Mouse (Mus musculus) left cerebral cortex, postnatal 10 days (tissue): ENCODE results near the gene Zfp398. TPM values are rescaled to one million over a fixed set of nuclear protein-coding genes. Genes with fewer than 3 reads are reported as not detected.

Source experiments
- DNase-seq, 2 experiments: peaks; one replicate each; pipeline ENCODE4 v3.0.0; 2021 to 2022; ENCODE audit warnings: low spot score in 2 of 2, mixed read lengths in 1 of 2; ENCODE audit errors: extremely low spot score in 1 of 2
- intact Hi-C: fragments of 180-260 bp; cut with DNase I; formaldehyde crosslinking; loops from one replicate; pipeline ENCODE4 v1.15.1; 2025
- total RNA-seq, 2 experiments: library from RNA; stranded (reverse); gene quantifications; 2 replicates each; pipeline ENCODE4 v1.2.3; 2021

Zfp398 gene
- 10 to 100 TPM; 18.9 to 21.0 TPM for total RNA-seq

GRCm38 (mm10) chr6:47835482-47835983 is at the start of gene Zfp398:
TSS of gene Zfp398 (plus strand) at chr6:47835661.
- intact Hi-C loops = loop anchor here (5.0 kb wide), 1 partner anchor 42 kb away; the partner anchor contains the start of gene Zfp282

GRCm38 (mm10) chr6:47787941-47788736 is 47.3 kb upstream of the Zfp398 start:
- DNase-seq = peak; percentile 86 to 87
- intact Hi-C loops = no loop called here

More at GRCm38 (mm10) chr6:47835482-47835983, at the start of gene Zfp398:
- peak; percentile 90 to 97 for DNase-seq

- DNase-seq = no peak
- intact Hi-C loops = no loop called here
Measured at GRCm38 (mm10) chr6:47788821-47789220, 46.6 kb upstream of the Zfp398 start.

- DNase-seq = peak in 1 of 2 experiments; percentile 35
- intact Hi-C loops = no loop called here
Measured at GRCm38 (mm10) chr6:47790745-47791144, 44.7 kb upstream of the Zfp398 start.

GRCm38 (mm10) chr6:47792533-47792932 is 42.9 kb upstream of the Zfp398 start:
- intact Hi-C loops = no loop called here
- no peak for DNase-seq

- intact Hi-C loops = no loop called here
- no peak for DNase-seq
Measured at GRCm38 (mm10) chr6:47793284-47793683, 42.2 kb upstream of the Zfp398 start.

GRCm38 (mm10) chr6:47794106-47794830 is 41.2 kb upstream of the Zfp398 start:
- intact Hi-C loops = no loop called here
- DNase-seq = peak in 1 of 2 experiments; percentile 48

GRCm38 (mm10) chr6:47799079-47799478 is 36.4 kb upstream of the Zfp398 start:
- DNase-seq = peak; percentile 52 to 67
- intact Hi-C loops = loop anchor here (5.0 kb wide), 1 partner anchor 33 kb away; the partner anchor contains the start of gene Zfp786

GRCm38 (mm10) chr6:47805520-47805919 is 29.9 kb upstream of the Zfp398 start:
- no peak for DNase-seq
- intact Hi-C loops = no loop called here

- DNase-seq = no peak
- intact Hi-C loops = no loop called here
Measured at GRCm38 (mm10) chr6:47807419-47807818, 28.0 kb upstream of the Zfp398 start.

- no peak for DNase-seq
- intact Hi-C loops = no loop called here
Measured at GRCm38 (mm10) chr6:47808545-47808944, 26.9 kb upstream of the Zfp398 start.

GRCm38 (mm10) chr6:47809053-47809452 is 26.4 kb upstream of the Zfp398 start:
- DNase-seq = no peak
- intact Hi-C loops = no loop called here

GRCm38 (mm10) chr6:47810181-47810580 is 25.3 kb upstream of the Zfp398 start:
- intact Hi-C loops = no loop called here
- no peak for DNase-seq

GRCm38 (mm10) chr6:47811324-47811723 is 24.1 kb upstream of the Zfp398 start:
- intact Hi-C loops = no loop called here
- no peak for DNase-seq

GRCm38 (mm10) chr6:47812271-47812915 is 23.1 kb upstream of the Zfp398 start:
- DNase-seq = no peak
- intact Hi-C loops = loop anchor here (2.0 kb wide), 1 partner anchor 20 kb away; no protein-coding TSS in a partner anchor

- intact Hi-C loops = loop anchor here (2.0 kb wide), 1 partner anchor 19 kb away; no protein-coding TSS in a partner anchor
- DNase-seq = peak; percentile 97 to 99
Measured at GRCm38 (mm10) chr6:47813257-47813878, 22.1 kb upstream of the Zfp398 start, which contains the start of gene Pdia4. TSS of gene Pdia4 (minus strand) at chr6:47813430.

- intact Hi-C loops = no loop called here
- no peak for DNase-seq
Measured at GRCm38 (mm10) chr6:47816151-47816550, 19.3 kb upstream of the Zfp398 start.

- intact Hi-C loops = no loop called here
Measured at GRCm38 (mm10) chr6:47818721-47819120, 16.7 kb upstream of the Zfp398 start.

More at GRCm38 (mm10) chr6:47818721-47819120, 16.7 kb upstream of the Zfp398 start:
- no peak for DNase-seq
